Mouse (Mus musculus) adrenal gland, postnatal 10 days (tissue): ENCODE data around the gene Gm21719. TPM values are rescaled to one million over a fixed set of nuclear protein-coding genes. Genes with fewer than 3 reads are reported as not detected.
"Not testable (repeated sequence)": the region's sequence is repeated elsewhere in the genome, so short reads cannot be mapped to it uniquely, and the experiment has no call there.

Experiments
- DNase-seq: peaks from one replicate; pipeline ENCODE4 v3.0.0; 2021; ENCODE audit warnings: mixed read lengths
- long read RNA-seq, 2 experiments: library from polyadenylated mRNA; stranded (forward); transcript quantifications; one replicate each; pipeline ENCODE4 v2.0.0; 2021
- total RNA-seq, 2 experiments: library from RNA; stranded (reverse); gene quantifications; 2 replicates each; pipeline ENCODE4 v1.2.3; 2021

Gene Gm21719
- not detected for total RNA-seq
- long read RNA-seq, experiment 1: 0 reads
- long read RNA-seq, experiment 2: 0 reads

DNA sequence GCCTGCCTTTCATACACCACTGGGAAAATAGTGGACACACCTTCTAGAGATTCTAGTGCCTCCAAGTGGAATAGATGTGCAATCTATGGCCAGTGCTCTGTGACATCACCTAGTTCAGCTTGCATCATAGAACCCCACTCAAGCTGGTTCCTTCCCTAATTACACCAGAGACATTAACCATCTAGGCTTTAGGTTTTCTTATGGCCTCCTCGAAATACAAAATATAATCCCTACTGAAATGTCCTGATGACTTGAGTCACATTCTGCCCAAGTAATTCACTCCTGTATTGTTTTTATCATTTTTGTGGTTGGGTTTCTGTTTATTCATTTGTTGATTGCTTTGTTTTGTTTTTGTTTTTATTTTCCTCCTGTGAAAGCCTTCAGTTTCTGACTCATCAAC, at the start of gene Gm21719:
Gene Gm21719 (minus strand): TSS at position 101 of the 400 bp plus-strand sequence.
- not testable (repeated sequence) for DNase-seq

Other genes with a start within 250 kb of the Gm21719 start
- gene Gm28919, start 99.3 kb downstream of the Gm21719 start, total RNA-seq: not detected
- not detected for gene Gm20830, start 235.4 kb upstream of the Gm21719 start, total RNA-seq